Comparison of ENCODE assay signal across 13 mouse cellular contexts in genomic region chr9:62353784-62354183, GRCm38 (mm10). TPM values are rescaled to one million over a fixed set of nuclear protein-coding genes. Genes with fewer than 3 reads are reported as not detected.
DNase-seq lines count a peak whose midpoint lies in the region; ATAC-seq lines count a peak whose summit lies in the region.
"Had no signal": no experiment of that assay in that cellular context is flagged by ENCODE, and none has a peak within 500 bp of the region (broad histone marks: within the 10 kb centered on the region; RNA-seq: fewer than 3 reads in every experiment).

No protein-coding gene starts in this region.

- no peak overlapping the region for H3K4me3 ChIP-seq in liver, embryonic 16.5 days (ENCODE audit: low read depth, low read length)
- H3K4me3 ChIP-seq in midbrain, embryonic 14.5 days (replicated peaks; ENCODE audit: low read depth, low read length) = no peak overlapping the region

- H3K36me3 ChIP-seq in liver, embryonic 16.5 days (ENCODE audit: control insufficient read depth, insufficient read depth) = no peaks in the 10 kb centered on the region; the same call in 1 of the 2 replicates
- peaks cover 8% of the 10 kb centered on the region; the same call in 1 of the 2 replicates for H3K36me3 ChIP-seq in midbrain, embryonic 14.5 days (ENCODE audit: control insufficient read depth, insufficient read depth, low read length)

- no peak overlapping the region for H3K9ac ChIP-seq in liver, embryonic 16.5 days (ENCODE audit: low read depth, low read length)
- no peak overlapping the region for H3K9ac ChIP-seq in midbrain, embryonic 14.5 days (replicated peaks; ENCODE audit: low read length)

- H3K9me3 ChIP-seq in liver, embryonic 16.5 days (replicated peaks; ENCODE audit: control insufficient read depth, low read length) = no peaks in the 10 kb centered on the region
- H3K9me3 ChIP-seq in midbrain, embryonic 14.5 days (ENCODE audit: control insufficient read depth, low read length) = no peaks in the 10 kb centered on the region

- no peaks in the 10 kb centered on the region for H3K27me3 ChIP-seq in liver, embryonic 16.5 days (ENCODE audit: control insufficient read depth, insufficient read depth, low read depth, low read length)
- H3K27me3 ChIP-seq in midbrain, embryonic 14.5 days (ENCODE audit: control insufficient read depth, insufficient read depth, low read length) = no peaks in the 10 kb centered on the region

- peaks cover 56% of the 10 kb centered on the region for H3K4me1 ChIP-seq in liver, embryonic 16.5 days (ENCODE audit: control insufficient read depth, low read depth, low read length)
- H3K4me1 ChIP-seq in midbrain, embryonic 14.5 days (ENCODE audit: control insufficient read depth, insufficient read depth, low read length) = peaks cover 12% of the 10 kb centered on the region; the same call in 1 of the 2 replicates

- peak; percentile 93 for ATAC-seq in CD4-positive, CD25-positive, alpha-beta regulatory T cell, adult 4 months
- ATAC-seq in liver, embryonic 16.5 days (ENCODE audit: low read depth) = peak; percentile 79
- ATAC-seq in midbrain, embryonic 14.5 days (ENCODE audit: low FRiP score, low TSS enrichment) = no peak

- H3K27ac ChIP-seq in liver, embryonic 16.5 days (ENCODE audit: low read length) = no peak overlapping the region
- no peak overlapping the region for H3K27ac ChIP-seq in midbrain, embryonic 14.5 days (replicated peaks; ENCODE audit: low read depth, low read length)

- WGBS in liver, embryonic 16.5 days (ENCODE audit: insufficient replicate concordance) = 12% methylated on average over 7 of the region's 7 CpGs
- WGBS in midbrain, embryonic 14.5 days = 73% methylated on average over 7 of the region's 7 CpGs

- H3K4me2 ChIP-seq in liver, embryonic 16.5 days (ENCODE audit: low read depth, low read length) = 0 out of 2 replicates have a peak overlapping the region, but pooled peaks have one; percentile 11
- no peak overlapping the region for H3K4me2 ChIP-seq in midbrain, embryonic 14.5 days (ENCODE audit: low read length)

- DNase-seq in 416B (ENCODE audit: low read depth) = peak; percentile 97
- peak; percentile 81 for DNase-seq in c-Kit-positive CD71-positive TER-119-positive erythroid progenitor cells, embryonic 14.5 days (ENCODE audit: low spot score)
- no peak for DNase-seq in layer of hippocampus, adult 8-10 months (ENCODE audit: low spot score in 2 of 2)
- no peak for DNase-seq in midbrain, embryonic 14.5 days
- DNase-seq in testis, postnatal 14 days (ENCODE audit: low spot score) = no peak
- DNase-seq: gastrocnemius, postnatal 10 days; heart, postnatal 4 days; kidney, postnatal 4 days; lung, adult 18-20 months; right cerebral cortex, postnatal 25 days; thymus, postnatal 25 days had no signal

RNA-seq across cellular contexts. Expression of gene Anp32a, which starts 12.7 kb away (rescaled TPM):
- 100 to 1,000 TPM; 111 to 235 TPM for polyA plus RNA-seq in CD4-positive, CD25-positive, alpha-beta regulatory T cell, adult 4 months (2017; shearing (Covaris generic))
- polyA plus RNA-seq in liver, embryonic 16.5 days (2015; fragmentation: Nextera tagmentation; extraction: Ambion mirVana) = 54.2 and 57.5 TPM in 2 replicates
- 100 to 1,000 TPM; 303 to 406 (median 351) TPM for total RNA-seq in layer of hippocampus, adult 8-10 months (2022)
- 81.0 and 82.1 TPM in 2 replicates for polyA plus RNA-seq in midbrain, embryonic 14.5 days (2014; fragmentation: Nextera tagmentation; extraction: Ambion mirVana)

Comparison
In these comparisons a context has a peak if more than half of its experiments do, and no peak if none do; other contexts are left out.
1. DNase-seq: peak in 416B (single experiment) and c-Kit-positive CD71-positive TER-119-positive erythroid progenitor cells, embryonic 14.5 days (single experiment); none in layer of hippocampus, adult 8-10 months (0 of 2), midbrain, embryonic 14.5 days (single experiment) and testis, postnatal 14 days (single experiment).